Mouse (Mus musculus): Measurements from ENCODE around the gene Gsdma2. TPM values are rescaled to one million over a fixed set of nuclear protein-coding genes. Genes with fewer than 3 reads are reported as not detected.

The Gsdma2 gene
- polyA plus RNA-seq, 1 experiment = not detected

DNA sequence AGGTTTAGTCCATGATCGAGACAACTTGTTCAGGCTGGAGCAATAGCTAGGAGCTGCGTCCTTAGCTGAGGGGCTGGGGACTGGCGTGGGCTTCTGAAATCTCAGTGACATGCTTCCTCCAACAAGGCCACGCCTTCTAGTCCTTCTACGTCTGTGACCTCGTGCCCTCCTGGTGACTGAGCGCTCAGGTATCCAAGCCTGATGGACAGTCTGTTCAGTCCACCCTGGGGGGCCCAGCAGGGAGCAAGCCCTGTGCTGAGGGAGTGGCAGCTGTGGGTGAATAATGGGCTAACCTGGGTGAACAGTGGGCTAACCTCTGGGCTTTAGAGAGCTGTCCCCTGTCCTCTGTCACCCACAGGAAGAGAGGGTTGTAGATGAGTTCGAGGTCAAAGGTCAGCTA, 41.5 kb downstream of the Gsdma2 start:
- no peak overlapping the region for H3K4me3 ChIP-seq (replicated peaks; ENCODE audit: control insufficient read depth, low read depth, low read length)
- WGBS = 82% methylated on average over 8 of the region's 8 CpGs
- no peaks in the 10 kb centered on the region for H3K4me1 ChIP-seq (ENCODE audit: control insufficient read depth, insufficient read depth, low read length)
- no peak overlapping the region for H3K27ac ChIP-seq (ENCODE audit: control insufficient read depth, insufficient read depth, low read depth, low read length, poor library complexity)
- TF ChIP-seq CTCF (IDR thresholded peaks at IDR 0.05; ENCODE audit: control insufficient read depth, insufficient read depth, low read length) (no peak), POLR2A (IDR thresholded peaks at IDR 0.05; ENCODE audit: borderline replicate concordance, control insufficient read depth, low read depth, low read length) (no peak)

DNA sequence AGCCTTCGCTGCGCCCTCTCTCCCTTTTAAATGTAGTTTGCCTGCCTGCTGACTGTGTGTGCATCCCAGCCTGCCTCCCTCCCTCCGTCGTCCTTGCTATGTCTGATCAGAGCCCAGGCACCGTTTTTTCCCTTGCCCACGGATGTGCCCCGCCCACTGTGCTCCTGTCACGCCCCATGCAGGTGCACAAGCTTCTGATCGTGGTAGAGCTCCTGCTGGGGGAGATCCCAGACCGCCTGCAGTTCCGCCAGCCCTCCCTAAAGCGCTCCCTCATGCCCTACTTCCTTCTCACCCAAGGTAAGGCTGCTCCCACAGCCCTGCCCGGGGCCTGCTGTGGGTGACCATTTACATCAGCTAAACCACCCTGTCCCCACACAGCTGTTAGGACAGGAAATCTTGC, 46.6 kb downstream of the Gsdma2 start:
- no peak overlapping the region for H3K4me3 ChIP-seq (replicated peaks; ENCODE audit: control insufficient read depth, low read depth, low read length)
- WGBS = 62% methylated on average over 13 of the region's 13 CpGs
- TF ChIP-seq CTCF (IDR thresholded peaks at IDR 0.05; ENCODE audit: control insufficient read depth, insufficient read depth, low read length) (no peak), POLR2A (IDR thresholded peaks at IDR 0.05; ENCODE audit: borderline replicate concordance, control insufficient read depth, low read depth, low read length) (no peak)
- no peaks in the 10 kb centered on the region for H3K4me1 ChIP-seq (ENCODE audit: control insufficient read depth, insufficient read depth, low read length)
- H3K27ac ChIP-seq (ENCODE audit: control insufficient read depth, insufficient read depth, low read depth, low read length, poor library complexity) = no peak overlapping the region

DNA sequence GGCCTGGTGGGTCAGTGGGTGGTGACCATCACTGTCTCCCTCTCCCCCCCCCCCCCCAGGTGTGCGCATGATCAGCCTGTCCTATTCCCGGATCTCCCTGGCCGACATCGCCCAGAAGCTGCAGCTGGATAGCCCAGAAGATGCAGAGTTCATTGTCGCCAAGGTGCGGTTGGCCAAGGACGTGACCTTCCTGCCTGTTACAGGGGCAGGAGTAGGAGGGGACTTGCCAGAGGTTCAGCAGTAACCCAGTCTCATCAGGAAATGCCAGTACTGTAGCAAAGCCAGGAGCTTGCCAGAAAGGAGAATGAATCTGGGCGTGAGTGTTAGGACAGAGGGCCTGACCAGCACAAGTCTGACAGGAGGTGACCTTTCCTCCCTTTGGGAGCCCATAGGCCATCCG, 47.2 kb downstream of the Gsdma2 start:
- no peak for TF ChIP-seq CTCF (IDR thresholded peaks at IDR 0.05; ENCODE audit: control insufficient read depth, insufficient read depth, low read length)
- TF ChIP-seq POLR2A (IDR thresholded peaks at IDR 0.05; ENCODE audit: borderline replicate concordance, control insufficient read depth, low read depth, low read length) = no peak
- H3K4me3 ChIP-seq (replicated peaks; ENCODE audit: control insufficient read depth, low read depth, low read length) = no peak overlapping the region
- H3K27ac ChIP-seq (ENCODE audit: control insufficient read depth, insufficient read depth, low read depth, low read length, poor library complexity) = no peak overlapping the region
- WGBS = 91% methylated on average over 9 of the region's 9 CpGs
- H3K4me1 ChIP-seq (ENCODE audit: control insufficient read depth, insufficient read depth, low read length) = no peaks in the 10 kb centered on the region

DNA sequence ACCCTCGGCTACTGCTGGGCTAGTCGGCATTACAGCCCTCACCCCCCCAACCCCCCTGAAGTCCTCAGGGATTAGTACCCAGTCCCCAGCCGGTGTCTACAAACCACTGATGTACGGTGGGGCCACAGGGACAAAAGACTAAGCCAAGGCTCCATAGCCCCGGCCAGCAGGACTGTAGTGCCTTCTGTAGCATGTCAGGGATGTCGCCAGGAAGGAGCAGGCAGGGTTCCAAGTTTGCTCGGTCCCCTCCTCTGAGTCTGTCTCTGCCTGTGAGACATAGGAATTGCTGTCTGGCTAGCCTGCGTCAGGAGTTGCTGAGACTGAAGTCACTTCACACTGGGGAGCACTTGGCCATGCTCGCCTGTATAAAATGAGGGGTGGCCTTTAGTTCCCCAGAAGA, 47.7 kb downstream of the Gsdma2 start:
- TF ChIP-seq POLR2A (IDR thresholded peaks at IDR 0.05; ENCODE audit: borderline replicate concordance, control insufficient read depth, low read depth, low read length) (no peak), CTCF (IDR thresholded peaks at IDR 0.05; ENCODE audit: control insufficient read depth, insufficient read depth, low read length) (no peak)
- Histone ChIP-seq H3K4me3 (replicated peaks; ENCODE audit: control insufficient read depth, low read depth, low read length) (no peak overlapping the region), H3K27ac (ENCODE audit: control insufficient read depth, insufficient read depth, low read depth, low read length, poor library complexity) (no peak overlapping the region), H3K4me1 (ENCODE audit: control insufficient read depth, insufficient read depth, low read length) (no peaks in the 10 kb centered on the region)
- WGBS = 88% methylated on average over 9 of the region's 9 CpGs

DNA sequence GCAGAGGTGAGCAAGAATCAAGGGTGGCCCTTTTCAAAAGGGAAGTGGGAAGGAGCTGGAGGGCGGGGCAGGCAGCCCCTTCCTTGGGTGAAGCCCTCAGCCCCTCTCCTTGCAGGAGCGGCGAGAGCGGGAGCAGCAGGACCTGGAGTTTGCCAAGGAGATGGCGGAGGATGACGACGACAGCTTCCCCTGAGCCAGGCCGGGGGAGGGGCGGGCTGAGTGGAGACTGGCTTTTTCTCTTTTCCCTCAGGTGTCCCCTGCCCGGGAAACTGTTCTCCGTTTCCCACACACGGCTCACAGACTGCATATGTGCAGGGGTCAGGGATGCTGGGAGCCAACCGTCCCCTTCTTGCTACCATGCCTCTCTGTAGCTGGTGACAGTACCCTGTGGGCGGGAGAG, 48.8 kb downstream of the Gsdma2 start:
- H3K4me3 ChIP-seq (replicated peaks; ENCODE audit: control insufficient read depth, low read depth, low read length) = no peak overlapping the region
- H3K27ac ChIP-seq (ENCODE audit: control insufficient read depth, insufficient read depth, low read depth, low read length, poor library complexity) = no peak overlapping the region
- H3K4me1 ChIP-seq (ENCODE audit: control insufficient read depth, insufficient read depth, low read length) = no peaks in the 10 kb centered on the region
- WGBS = 83% methylated on average over 14 of the region's 14 CpGs
- TF ChIP-seq CTCF (IDR thresholded peaks at IDR 0.05; ENCODE audit: control insufficient read depth, insufficient read depth, low read length) (no peak), POLR2A (IDR thresholded peaks at IDR 0.05; ENCODE audit: borderline replicate concordance, control insufficient read depth, low read depth, low read length) (no peak)

DNA sequence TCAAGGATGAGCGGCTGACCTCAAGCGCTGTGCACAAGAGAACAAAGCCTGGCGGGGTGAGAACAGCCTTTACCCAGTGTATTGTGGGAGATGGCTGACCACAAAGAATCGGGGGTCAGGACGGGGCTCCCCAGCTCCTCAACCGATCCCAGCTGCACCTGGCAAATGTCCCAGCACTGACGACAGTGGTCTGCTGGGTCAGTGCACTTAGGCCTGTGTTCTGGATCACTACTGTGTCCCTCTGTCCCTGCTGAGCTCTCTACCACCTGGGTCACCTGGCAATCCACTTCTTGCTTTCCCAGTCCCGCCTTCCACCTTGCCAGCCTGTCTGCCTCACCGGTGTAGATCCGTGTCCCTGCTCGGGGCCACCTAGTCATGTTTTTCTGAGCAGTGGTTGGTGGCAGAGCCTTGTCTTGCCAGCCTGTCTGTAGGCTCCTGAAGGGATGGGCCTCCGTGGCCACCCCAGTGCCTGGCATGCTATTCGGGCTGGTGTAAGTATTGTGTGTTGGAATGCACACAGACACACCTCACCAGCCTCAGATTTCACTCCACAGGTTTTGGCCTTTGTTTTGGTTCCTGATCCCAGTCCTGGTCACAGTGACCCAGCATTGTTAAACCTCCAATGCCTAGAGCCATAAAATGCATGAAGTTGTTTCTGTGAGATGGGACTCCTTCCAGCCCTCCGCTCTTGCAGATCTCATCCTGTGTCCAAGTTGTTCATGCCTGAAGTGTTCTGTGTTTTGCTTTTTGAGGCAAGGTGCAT, 50.1 kb downstream of the Gsdma2 start:
- Histone ChIP-seq H3K27ac (ENCODE audit: control insufficient read depth, insufficient read depth, low read depth, low read length, poor library complexity) (no peak overlapping the region), H3K4me1 (ENCODE audit: control insufficient read depth, insufficient read depth, low read length) (no peaks in the 10 kb centered on the region), H3K4me3 (replicated peaks; ENCODE audit: control insufficient read depth, low read depth, low read length) (no peak overlapping the region)
- 78% methylated on average over 14 of the region's 14 CpGs for WGBS
- TF ChIP-seq CTCF (IDR thresholded peaks at IDR 0.05; ENCODE audit: control insufficient read depth, insufficient read depth, low read length) = no peak
- TF ChIP-seq POLR2A (IDR thresholded peaks at IDR 0.05; ENCODE audit: borderline replicate concordance, control insufficient read depth, low read depth, low read length) = no peak

DNA sequence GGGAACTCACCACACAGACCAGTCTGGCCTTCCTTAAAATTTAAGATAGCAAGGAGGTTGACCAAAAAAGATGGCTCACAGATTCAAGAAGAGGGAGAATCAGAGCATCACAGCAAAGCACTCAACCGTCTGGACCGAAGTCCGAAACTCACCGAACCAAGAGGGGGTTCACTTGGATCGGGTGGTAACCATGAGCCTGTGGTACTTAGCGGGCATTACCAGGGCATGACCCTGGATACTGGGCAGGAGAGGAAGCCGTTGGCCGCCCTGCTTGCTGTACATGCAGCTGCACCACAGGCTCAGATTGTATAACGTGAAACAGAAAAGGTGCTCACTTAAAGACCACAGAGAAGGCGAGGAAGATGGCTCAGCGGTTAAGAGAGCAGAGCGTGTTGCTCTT, 50.7 kb downstream of the Gsdma2 start:
- H3K27ac ChIP-seq (ENCODE audit: control insufficient read depth, insufficient read depth, low read depth, low read length, poor library complexity) = no peak overlapping the region
- H3K4me1 ChIP-seq (ENCODE audit: control insufficient read depth, insufficient read depth, low read length) = no peaks in the 10 kb centered on the region
- 90% methylated on average over 12 of the region's 12 CpGs for WGBS
- TF ChIP-seq POLR2A (IDR thresholded peaks at IDR 0.05; ENCODE audit: borderline replicate concordance, control insufficient read depth, low read depth, low read length) = no peak
- TF ChIP-seq CTCF (IDR thresholded peaks at IDR 0.05; ENCODE audit: control insufficient read depth, insufficient read depth, low read length) = no peak
- H3K4me3 ChIP-seq (replicated peaks; ENCODE audit: control insufficient read depth, low read depth, low read length) = no peak overlapping the region

DNA sequence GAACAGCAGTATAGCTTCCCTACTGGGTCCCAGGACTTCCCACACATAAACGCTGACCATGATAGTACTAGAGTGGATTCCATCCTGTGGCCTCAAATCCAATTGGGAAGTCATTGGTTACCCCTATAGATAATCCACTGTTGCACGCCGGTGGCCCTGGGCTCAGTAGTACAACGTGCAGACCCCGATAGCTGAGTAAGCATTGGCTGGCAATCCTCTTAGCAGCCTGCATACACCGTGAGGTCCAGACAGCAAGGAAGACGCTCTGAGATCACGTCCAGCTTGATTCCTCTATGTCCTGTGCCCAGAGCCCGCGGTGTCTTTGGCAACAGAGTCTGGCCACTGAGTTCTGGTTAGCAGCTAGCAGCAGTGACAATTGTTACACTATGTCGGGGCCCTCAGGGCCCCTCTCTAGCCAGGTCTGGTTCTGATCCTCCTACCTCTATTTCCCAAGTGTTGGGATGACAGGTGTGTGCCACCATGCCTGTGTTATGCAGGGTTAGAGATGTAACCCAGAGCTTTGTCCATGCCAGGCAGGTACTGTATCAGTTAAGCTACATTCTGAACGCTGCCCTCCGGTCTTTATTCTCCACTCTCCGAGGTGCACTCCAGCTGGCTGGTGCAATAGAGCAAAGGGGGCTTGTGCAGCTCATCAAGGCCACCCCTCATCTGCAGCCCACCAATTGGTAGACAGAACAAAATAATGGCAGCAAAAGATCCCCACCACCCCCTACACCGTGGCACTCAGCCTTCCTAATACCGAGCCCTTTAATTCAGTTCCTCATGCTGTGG, 52.5 kb downstream of the Gsdma2 start:
- TF ChIP-seq CTCF (IDR thresholded peaks at IDR 0.05; ENCODE audit: control insufficient read depth, insufficient read depth, low read length) (no peak), POLR2A (IDR thresholded peaks at IDR 0.05; ENCODE audit: borderline replicate concordance, control insufficient read depth, low read depth, low read length) (no peak)
- H3K4me1 ChIP-seq (ENCODE audit: control insufficient read depth, insufficient read depth, low read length) = no peaks in the 10 kb centered on the region
- H3K4me3 ChIP-seq (replicated peaks; ENCODE audit: control insufficient read depth, low read depth, low read length) = no peak overlapping the region
- no peak overlapping the region for H3K27ac ChIP-seq (ENCODE audit: control insufficient read depth, insufficient read depth, low read depth, low read length, poor library complexity)
- WGBS = 82% methylated on average over 16 of the region's 16 CpGs

Measured in bone marrow, adult 2 months (tissue).